Mouse (Mus musculus) heart, embryonic 16.5 days (tissue): ENCODE data around the gene Nudc. TPM values are rescaled to one million over a fixed set of nuclear protein-coding genes. Genes with fewer than 3 reads are reported as not detected.

Experiments used
- ATAC-seq: fragments of 200-750 bp; cut with Nextera tagmentation; replicated peaks from 2 replicates; pipeline ENCODE4 v1.8.0; 2017; ENCODE audit warnings: moderate number of reproducible peaks; ENCODE audit not compliant: insufficient read depth, low FRiP score; ENCODE audit errors: extremely low read depth
- H3K27ac ChIP-seq: fragments of 300-500 bp; sonication (generic); 2 replicates; pipeline ENCODE4 v1.5.1; 2014; ENCODE audit warnings: mild to moderate bottlenecking, low read length, control low read depth, moderate library complexity
- H3K27me3 ChIP-seq: fragments of 300-500 bp; sonication (generic); 2 replicates; pipeline ENCODE4 v1.6.1; 2014; ENCODE audit warnings: low read length, mixed read lengths; ENCODE audit not compliant: control insufficient read depth, insufficient read depth
- H3K36me3 ChIP-seq: fragments of 300-500 bp; sonication (generic); 2 replicates; pipeline ENCODE4 v1.6.1; 2014; ENCODE audit not compliant: control insufficient read depth, insufficient read depth
- H3K4me1 ChIP-seq: fragments of 300-500 bp; sonication (generic); 2 replicates; pipeline ENCODE4 v1.6.1; 2014; ENCODE audit warnings: low read length, mixed read lengths; ENCODE audit not compliant: control insufficient read depth, insufficient read depth
- H3K4me2 ChIP-seq: fragments of 300-500 bp; sonication (generic); 2 replicates; pipeline ENCODE4 v1.6.1; 2014; ENCODE audit warnings: low read depth, mild to moderate bottlenecking, control low read depth, low read length
- H3K4me3 ChIP-seq: fragments of 300-500 bp; sonication (generic); 2 replicates; pipeline ENCODE4 v1.5.1; 2014; ENCODE audit warnings: mild to moderate bottlenecking, control low read depth, low read length
- H3K9ac ChIP-seq: fragments of 300-500 bp; sonication (generic); 2 replicates; pipeline ENCODE4 v1.6.1; 2014; ENCODE audit warnings: low read length, control low read depth
- H3K9me3 ChIP-seq: fragments of 300-500 bp; sonication (generic); replicated peaks from 2 replicates; pipeline ENCODE4 v1.6.1; 2016; ENCODE audit warnings: low read length; ENCODE audit not compliant: control insufficient read depth
- WGBS: fragments of 180-500 bp; shearing (Covaris S2); extraction: QIAGEN DNeasy Blood & Tissue Kit; methylation state at CpG from one replicate; pipeline ENCODE4 v1.1.7; 2014; 5-methylcytosine and 5-hydroxymethylcytosine counted together
- polyA plus RNA-seq: library from polyadenylated mRNA; unstranded; fragments of >200 nt; fragmentation: Nextera tagmentation; extraction: Ambion mirVana; gene quantifications from 2 replicates; pipeline ENCODE4 v1.2.1, GENCODE M21; 2015

Gene Nudc
- polyA plus RNA-seq, 1 experiment from 2014 or later, result 234 TPM

DNA sequence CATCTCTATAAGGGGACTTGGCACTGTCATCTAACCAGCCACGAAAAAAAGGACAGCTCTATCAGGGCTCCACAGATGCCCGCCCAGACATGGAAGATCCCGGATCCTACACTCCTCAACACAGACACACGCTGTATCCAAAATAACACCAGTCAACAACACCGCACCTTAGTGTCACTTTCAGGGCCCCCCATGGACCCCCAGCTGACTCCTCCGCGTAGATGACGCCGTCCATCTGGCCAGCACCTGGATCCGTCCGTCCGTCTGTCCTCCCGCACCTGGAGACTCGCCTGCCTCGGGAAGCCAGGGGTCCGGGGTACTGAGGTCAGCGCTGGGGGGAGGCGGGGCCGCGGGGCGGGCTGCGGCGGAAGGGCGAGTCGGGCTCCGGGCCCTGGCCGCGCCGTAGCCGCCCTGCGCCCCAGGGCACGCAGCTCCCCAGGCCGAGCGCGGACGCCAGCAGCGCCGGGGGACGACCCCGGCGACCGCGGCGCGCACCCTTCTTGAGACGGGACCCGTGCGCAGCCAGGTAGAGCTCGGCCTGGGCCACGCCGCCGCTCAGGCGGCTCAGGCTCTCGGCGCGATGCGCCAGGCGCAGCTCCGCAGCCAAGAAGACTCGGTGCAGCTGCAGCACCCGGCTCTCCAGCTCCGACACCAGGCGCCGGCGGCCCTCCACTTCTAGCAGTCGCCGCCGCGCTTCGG, 48.2 kb downstream of the Nudc start:
- H3K9ac ChIP-seq, result peak overlapping the region; percentile 71
- no peak overlapping the region for H3K27ac ChIP-seq
- peak overlapping the region; percentile 99 for H3K4me2 ChIP-seq
- H3K9me3 ChIP-seq, result no peaks in the 10 kb centered on the region
- ATAC-seq, result peak; percentile 14
- no peaks in the 10 kb centered on the region for H3K36me3 ChIP-seq
- 1% methylated on average over 62 of the region's 70 CpGs for WGBS
- peaks cover 25% of the 10 kb centered on the region for H3K4me1 ChIP-seq
- H3K4me3 ChIP-seq, result peak overlapping the region; percentile 69
- H3K27me3 ChIP-seq, result peaks cover 70% of the 10 kb centered on the region

- peaks cover 67% of the 10 kb centered on the region for H3K27me3 ChIP-seq
- no peak overlapping the region for H3K4me2 ChIP-seq
- no peaks in the 10 kb centered on the region for H3K9me3 ChIP-seq
- H3K9ac ChIP-seq, result no peak overlapping the region
- H3K4me1 ChIP-seq, result peaks cover 30% of the 10 kb centered on the region
- 36% methylated on average over 6 of the region's 6 CpGs for WGBS
- H3K4me3 ChIP-seq, result no peak overlapping the region
- no peak overlapping the region for H3K27ac ChIP-seq
- no peaks in the 10 kb centered on the region for H3K36me3 ChIP-seq
- no peak for ATAC-seq
These were observed 48.9 kb downstream of the Nudc start for GRCm38 (mm10) chr4:133496738-133497445.

DNA sequence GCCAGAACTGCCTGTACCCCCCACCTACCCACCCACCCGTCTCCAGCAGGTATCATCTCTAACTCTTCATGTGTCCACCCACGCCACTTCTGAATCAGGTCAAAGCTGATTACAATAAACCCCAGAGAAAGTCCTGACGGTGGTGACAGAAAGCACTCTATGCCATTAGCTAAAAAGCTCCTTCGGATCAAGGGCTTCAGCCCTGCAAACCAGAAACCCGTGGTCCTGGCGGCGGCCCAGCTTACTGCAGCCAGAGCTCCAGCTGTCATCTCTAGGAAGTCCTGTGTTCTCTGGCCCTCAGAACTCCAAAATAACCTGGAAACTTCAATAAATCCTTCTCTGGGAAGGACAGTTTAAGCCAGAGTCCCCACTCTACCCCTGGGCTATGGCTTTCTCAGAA, 50.1 kb downstream of the Nudc start:
- Histone ChIP-seq H3K36me3 (no peaks in the 10 kb centered on the region), H3K9me3 (no peaks in the 10 kb centered on the region), H3K4me2 (no peak overlapping the region), H3K27ac (no peak overlapping the region), H3K9ac (no peak overlapping the region), H3K4me1 (peaks cover 42% of the 10 kb centered on the region), H3K27me3 (peaks cover 59% of the 10 kb centered on the region), H3K4me3 (no peak overlapping the region)
- WGBS, result 30% methylated on average over 7 of the region's 7 CpGs
- no peak for ATAC-seq

GRCm38 (mm10) chr4:133494867-133495266, 50.9 kb downstream of the Nudc start:
- H3K9me3 ChIP-seq, result no peaks in the 10 kb centered on the region
- H3K27me3 ChIP-seq, result peaks cover 52% of the 10 kb centered on the region
- H3K27ac ChIP-seq, result no peak overlapping the region
- no peak for ATAC-seq
- peak overlapping the region; percentile 83; the same call in 1 of the 2 replicates for H3K4me2 ChIP-seq
- H3K4me3 ChIP-seq, result no peak overlapping the region
- no peaks in the 10 kb centered on the region for H3K36me3 ChIP-seq
- H3K4me1 ChIP-seq, result peaks cover 44% of the 10 kb centered on the region
- no peak overlapping the region for H3K9ac ChIP-seq
- 60% methylated on average over 4 of the region's 4 CpGs for WGBS

GRCm38 (mm10) chr4:133494432-133494831, 51.4 kb downstream of the Nudc start:
- H3K36me3 ChIP-seq, result no peaks in the 10 kb centered on the region
- peak overlapping the region; percentile 49 for H3K4me3 ChIP-seq
- no peaks in the 10 kb centered on the region for H3K9me3 ChIP-seq
- ATAC-seq, result peak; percentile 47; the same call in 1 of the 2 replicates
- H3K27ac ChIP-seq, result peak overlapping the region; percentile 50
- H3K4me2 ChIP-seq, result peak overlapping the region; percentile 83
- 1% methylated on average over 12 of the region's 12 CpGs for WGBS
- H3K9ac ChIP-seq, result peak overlapping the region; percentile 49; the same call in 1 of the 2 replicates
- H3K27me3 ChIP-seq, result peaks cover 47% of the 10 kb centered on the region
- peaks cover 48% of the 10 kb centered on the region for H3K4me1 ChIP-seq

DNA sequence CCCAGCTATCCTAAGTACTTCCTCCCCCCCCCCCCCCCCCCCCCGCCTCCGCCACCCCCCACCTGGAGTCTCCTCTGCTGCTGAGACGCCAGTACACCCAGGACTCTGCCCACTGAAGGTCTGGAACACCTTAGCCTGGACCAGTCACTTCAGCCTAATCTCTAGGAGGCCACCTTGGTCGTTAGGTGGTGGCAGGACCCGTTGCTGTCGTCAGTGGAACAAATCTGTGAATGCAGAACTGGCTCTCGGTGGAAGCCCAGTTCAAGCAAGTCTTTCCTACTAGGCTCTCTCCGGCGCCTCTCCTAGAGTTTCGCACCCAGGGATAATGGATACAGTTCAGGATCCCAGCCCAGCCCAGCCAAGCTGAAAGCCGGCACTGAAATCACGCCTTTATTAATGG, 51.9 kb downstream of the Nudc start:
- Histone ChIP-seq H3K4me2 (peak overlapping the region; percentile 83), H3K9ac (peak overlapping the region; percentile 49; the same call in 1 of the 2 replicates), H3K27ac (no peak overlapping the region), H3K4me1 (peaks cover 51% of the 10 kb centered on the region), H3K9me3 (no peaks in the 10 kb centered on the region), H3K27me3 (peaks cover 42% of the 10 kb centered on the region), H3K36me3 (no peaks in the 10 kb centered on the region), H3K4me3 (peak overlapping the region; percentile 49)
- 13% methylated on average over 10 of the region's 12 CpGs for WGBS
- no peak for ATAC-seq

- peak overlapping the region; percentile 51 for H3K9ac ChIP-seq
- no peak; the same call in 1 of the 2 replicates for ATAC-seq
These were observed 54.0 kb downstream of the Nudc start for GRCm38 (mm10) chr4:133491800-133492199.

GRCm38 (mm10) chr4:133489489-133490245, 56.1 kb downstream of the Nudc start:
- Histone ChIP-seq H3K4me3 (no peak overlapping the region), H3K4me2 (no peak overlapping the region), H3K4me1 (peaks cover 37% of the 10 kb centered on the region), H3K27me3 (peaks cover 1% of the 10 kb centered on the region; the same call in 1 of the 2 replicates), H3K9me3 (no peaks in the 10 kb centered on the region), H3K36me3 (no peaks in the 10 kb centered on the region), H3K9ac (no peak overlapping the region), H3K27ac (peak overlapping the region; percentile 45)
- WGBS, result 39% methylated on average over 4 of the region's 4 CpGs
- ATAC-seq, result no peak

More at GRCm38 (mm10) chr4:133491800-133492199, 54.0 kb downstream of the Nudc start:
- Histone ChIP-seq H3K27me3 (peaks cover 21% of the 10 kb centered on the region), H3K4me2 (peak overlapping the region; percentile 48), H3K9me3 (no peaks in the 10 kb centered on the region), H3K4me1 (peaks cover 38% of the 10 kb centered on the region), H3K27ac (peak overlapping the region; percentile 66), H3K4me3 (0 out of 2 replicates have a peak overlapping the region, but pooled peaks have one; percentile 6), H3K36me3 (no peaks in the 10 kb centered on the region)
- 18% methylated on average over 10 of the region's 10 CpGs for WGBS
